Mouse (Mus musculus) MEL-GATA-1-ER (cell line): ENCODE results near the gene Myo10.
A peak's percentile ranks its signal among the peaks of the same experiment; 100 is the strongest.

ENCODE experiments used
- DNase-seq: peaks from one replicate; pipeline ENCODE4 v3.0.0-alpha.2; 2012; ENCODE audit warnings: low read depth; ENCODE audit errors: extremely low read depth

Gene Myo10

DNA sequence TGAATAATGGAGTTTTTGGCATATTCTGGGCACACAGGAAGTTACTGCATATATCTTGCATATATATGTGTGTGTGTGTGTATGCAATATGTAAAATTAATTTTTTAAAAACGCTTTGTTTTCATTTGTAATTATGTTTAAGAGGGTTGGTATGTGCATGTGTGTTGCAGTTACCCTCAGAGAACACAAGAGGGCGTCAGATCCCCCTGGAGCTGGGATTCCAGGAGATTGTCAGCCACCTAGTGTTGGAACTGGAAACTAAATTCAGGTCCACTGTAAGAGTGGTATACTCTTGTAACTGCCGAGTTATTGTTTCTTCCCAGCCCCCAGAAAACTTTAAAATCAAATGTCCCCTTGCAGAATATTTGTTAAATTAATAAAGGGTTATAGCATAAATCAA, 174.0 kb downstream of the Myo10 start:
- DNase-seq: peak; percentile 4

DNA sequence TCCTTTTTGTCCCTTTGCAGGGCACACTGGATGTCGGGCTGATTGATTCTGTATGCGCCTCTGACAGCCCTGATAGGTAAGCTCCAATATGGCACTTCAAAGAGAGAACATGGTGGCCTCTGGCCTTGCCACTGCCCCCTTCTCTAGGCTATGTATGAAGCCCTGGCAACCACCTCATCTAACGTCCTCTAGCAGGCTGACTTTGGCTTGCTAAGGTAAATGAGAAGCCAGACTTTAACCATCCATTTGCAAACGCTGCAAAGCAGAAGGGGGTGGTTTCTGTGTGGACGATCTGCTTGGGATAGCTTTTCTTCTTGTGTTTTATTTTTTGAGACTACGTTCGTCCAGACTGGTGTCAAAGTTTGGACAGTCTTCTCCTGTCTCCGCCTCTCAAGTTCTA, 174.9 kb downstream of the Myo10 start:
- no peak for DNase-seq

DNA sequence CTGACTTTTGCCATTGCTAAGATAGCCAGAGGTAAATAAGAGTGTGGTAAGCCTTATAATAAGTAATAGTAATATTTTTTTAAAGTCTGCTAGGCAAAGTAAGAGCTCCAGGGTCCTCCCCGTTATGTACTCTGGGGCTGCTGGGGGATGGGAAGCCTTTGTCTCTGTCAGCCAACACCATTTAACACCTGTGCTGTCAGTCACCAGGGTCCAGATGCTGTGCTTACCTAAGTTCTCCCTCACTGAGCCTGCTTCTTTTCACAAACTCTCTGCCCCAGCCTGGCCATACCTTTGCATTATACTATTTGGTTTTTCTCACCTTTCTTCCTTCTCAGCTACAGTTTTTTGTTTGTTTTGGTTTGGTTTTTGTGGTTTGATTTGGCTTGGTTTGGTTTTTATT, 175.6 kb downstream of the Myo10 start:
- no peak for DNase-seq

DNA sequence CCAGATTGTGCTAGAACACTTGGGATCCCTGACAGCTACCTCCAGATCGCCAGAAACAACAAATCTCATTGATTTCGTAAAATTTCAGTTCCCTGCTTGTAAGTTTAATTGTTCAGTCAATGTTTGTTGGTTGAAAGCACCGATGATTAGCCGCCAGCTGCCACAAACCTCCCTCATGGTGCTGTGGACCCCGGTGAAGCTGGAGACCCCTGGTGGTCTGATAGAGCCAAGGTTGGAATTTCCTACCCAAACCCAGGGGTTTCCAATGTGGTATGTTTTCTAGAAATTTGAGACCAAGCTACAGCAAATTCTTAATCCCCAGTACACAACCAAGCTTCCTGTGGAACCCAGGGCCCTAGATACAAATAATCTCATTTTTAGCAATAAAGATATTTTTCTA, 179.4 kb downstream of the Myo10 start:
- DNase-seq: no peak

DNA sequence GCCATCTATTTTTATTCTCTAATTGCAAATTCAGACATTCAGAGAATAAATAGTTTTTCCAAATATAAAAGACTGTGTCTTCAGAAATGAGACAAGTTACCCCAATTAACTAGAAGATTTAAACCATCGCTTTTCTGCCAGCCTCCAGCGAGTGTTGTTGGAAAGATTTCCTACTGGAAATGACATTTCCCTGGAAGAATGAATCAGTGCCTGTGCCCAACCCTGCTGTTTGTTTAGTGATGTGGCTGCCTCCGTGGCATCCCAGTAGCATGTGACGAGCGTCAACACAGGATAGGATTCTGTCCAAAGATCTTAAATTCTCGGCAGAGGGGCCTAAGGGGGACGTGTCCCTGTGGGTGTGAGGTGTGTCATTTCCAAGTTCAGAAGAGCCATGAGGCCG, 179.9 kb downstream of the Myo10 start:
- DNase-seq: no peak

DNA sequence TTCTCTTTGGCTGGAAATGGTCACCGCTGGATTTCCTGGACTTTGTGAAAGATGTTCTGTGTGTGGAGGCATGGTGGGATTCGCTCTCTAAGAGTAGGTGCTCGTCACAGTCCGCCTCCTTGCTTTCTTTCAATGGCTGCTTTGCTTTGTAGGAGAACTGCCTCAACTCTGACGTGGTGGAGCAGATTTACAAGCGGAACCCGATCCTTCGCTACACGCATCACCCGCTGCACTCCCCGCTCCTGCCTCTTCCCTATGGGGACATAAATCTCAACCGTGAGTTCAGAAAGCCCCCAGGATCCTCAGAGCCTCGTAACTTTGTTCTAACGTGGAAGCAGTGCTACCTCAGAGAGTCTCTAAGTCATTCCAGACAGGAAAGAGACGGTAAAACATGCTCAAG, 180.8 kb downstream of the Myo10 start:
- DNase-seq: no peak

DNA sequence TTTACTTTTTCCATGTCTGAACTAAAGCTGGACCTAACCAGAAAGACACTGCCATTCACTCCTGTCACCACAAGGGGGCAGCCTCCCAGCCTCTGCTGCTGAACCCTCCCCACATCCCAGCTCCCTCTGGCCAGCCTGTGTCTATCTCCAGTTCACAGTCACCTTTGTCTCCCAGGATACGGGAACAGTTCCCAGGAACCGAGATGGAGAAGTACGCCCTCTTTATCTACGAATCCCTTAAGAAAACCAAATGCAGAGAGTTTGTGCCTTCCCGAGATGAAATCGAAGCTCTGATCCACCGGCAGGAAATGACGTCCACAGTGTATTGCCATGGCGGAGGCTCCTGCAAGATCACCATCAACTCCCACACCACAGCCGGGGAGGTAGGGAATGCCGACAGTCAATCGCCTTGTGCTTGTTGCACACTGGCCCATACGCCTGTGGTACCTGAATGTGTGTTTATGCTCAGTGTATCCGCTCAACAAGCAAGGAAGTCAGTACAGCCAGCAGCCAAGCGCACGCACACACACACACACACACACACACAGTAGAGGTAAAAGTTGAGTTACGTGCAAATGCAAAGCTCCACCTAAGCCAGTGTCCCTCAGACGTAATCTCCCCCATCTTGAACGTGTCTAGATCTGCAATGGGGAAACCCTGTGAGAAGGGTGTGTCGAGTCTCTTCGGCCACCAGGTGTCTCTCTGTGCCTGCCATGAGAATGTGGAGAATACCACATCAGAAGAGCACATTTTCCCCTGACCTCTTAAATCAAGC, 183.2 kb downstream of the Myo10 start:
- no peak for DNase-seq

DNA sequence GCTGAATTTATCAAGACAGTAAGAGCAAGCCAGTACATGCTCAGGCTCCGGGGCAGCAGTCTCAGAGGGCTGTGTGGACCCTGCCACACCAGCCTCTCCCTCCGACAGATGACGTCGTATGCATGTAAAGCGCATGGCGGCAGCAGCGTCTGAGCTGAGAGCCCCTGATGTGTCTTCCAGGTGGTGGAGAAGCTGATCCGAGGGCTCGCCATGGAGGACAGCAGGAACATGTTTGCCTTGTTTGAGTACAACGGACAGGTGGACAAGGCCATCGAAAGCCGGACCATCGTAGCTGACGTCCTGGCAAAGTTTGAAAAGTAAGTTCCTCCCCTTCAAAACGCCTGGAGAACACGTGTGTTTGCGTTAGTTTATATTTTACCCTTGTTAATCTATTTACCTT, 184.0 kb downstream of the Myo10 start:
- no peak for DNase-seq

DNA sequence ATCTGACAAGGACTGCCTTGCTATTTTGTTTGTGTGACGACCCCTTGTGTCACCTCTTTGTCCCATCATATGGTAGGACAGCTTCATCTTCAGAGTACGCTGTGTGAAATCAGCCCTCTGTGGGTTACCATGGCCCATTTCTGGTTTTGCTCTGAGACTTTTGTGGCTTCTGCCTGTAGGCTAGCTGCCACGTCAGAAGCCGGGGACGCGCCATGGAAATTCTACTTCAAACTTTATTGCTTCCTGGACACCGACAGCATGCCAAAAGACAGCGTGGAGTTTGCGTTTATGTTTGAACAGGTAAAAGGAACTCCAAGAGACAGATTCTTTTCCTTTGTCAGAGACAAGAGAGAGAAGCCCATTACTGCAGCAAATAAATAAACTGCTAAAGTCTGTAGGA, 184.6 kb downstream of the Myo10 start:
- DNase-seq: no peak

DNA sequence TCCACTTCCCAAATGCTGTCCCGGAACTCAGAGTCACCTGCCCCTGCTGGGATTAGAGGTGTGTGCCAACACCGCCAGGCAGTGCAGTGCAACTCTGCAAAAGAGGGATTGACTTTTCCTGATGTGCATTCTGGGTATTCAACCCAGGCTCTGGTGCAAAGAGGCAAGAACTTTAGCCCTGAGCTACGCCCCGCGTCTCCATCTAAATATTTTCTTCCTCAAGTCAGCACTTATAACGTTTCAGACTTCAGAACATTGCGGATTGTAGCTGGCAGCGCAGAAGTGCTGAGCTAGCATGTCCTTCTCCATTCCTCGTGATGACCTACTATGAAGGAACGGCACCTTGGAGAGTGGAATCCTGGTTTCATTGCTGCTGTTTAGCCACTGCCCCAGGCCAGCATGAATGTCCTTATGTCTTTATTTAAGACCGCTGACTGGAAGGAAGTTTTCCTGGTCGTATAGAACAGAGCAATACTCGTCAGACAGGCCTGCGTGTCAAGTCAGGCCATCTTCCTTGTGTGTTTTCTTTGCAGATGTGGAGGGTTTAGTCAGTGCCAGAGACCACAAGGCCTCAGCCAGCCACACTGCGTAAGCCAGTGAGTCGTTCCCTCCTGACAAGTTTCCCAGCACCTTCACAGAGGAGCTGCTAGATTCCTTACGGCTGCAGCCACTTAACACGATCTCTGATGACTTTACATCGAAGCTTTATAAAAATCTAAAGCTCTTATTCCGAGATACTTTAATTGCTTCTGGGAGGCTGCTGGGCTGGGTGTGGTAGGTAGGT, 186.5 kb downstream of the Myo10 start:
- DNase-seq: no peak

DNA sequence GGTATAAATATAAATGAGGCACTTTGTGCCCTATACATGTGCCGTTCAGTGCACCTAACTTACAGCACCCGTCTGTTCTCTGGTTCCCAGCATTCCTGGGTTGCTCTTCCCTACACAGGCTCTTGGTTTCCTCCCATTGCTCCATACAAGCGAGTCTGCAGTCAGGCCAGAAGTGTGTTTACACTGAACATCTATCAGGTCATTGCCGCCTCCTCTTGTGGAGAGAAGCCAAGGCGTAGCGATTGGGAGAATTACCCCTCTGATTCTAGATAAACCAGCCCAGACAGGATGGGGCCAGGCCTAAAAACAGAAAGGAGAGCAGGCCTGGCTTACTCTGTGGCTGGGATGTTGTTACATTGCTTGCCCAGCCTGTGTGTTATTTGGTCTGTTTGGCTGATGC, 187.3 kb downstream of the Myo10 start:
- DNase-seq: no peak

DNA sequence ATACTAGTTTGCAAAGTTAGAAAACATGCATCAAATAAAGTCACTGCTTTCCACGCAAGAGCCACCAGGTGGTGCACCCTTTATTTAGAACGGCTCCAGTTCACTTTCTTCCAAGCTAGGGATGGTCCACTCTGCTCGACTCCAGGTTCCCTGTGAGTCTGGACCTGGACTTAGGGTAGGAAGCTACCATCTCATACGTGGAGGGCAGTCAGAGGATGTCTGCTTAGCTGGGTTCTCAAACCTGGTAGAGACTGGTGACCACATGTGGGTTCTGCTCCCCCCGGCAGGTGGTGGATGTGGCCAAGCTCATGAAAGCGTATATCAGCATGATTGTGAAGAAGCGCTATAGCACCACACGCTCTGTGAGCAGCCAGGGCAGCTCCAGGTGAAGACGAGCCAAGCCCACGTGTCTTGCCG, 189.5 kb downstream of the Myo10 start:
- DNase-seq: no peak

DNA sequence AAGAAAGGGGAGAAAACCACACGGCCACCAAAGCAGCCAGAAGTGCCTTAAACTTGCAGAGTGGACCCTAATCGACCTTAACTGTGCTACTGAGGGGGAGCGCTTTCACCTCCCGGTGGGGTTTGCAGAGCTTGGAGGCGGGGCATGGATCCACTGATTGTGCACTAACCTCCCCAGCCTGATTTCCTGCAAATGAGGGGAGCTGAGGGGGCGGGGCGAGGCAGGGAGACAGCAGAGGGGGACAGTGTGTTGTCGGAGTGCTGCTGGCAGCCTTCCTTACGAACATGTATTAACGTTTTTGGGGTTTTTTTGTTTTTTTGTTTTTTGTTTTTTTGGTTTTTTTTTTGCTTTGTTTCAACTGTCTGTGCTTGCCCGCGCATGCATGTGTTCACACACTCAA, 190.2 kb downstream of the Myo10 start:
- DNase-seq: no peak

DNA sequence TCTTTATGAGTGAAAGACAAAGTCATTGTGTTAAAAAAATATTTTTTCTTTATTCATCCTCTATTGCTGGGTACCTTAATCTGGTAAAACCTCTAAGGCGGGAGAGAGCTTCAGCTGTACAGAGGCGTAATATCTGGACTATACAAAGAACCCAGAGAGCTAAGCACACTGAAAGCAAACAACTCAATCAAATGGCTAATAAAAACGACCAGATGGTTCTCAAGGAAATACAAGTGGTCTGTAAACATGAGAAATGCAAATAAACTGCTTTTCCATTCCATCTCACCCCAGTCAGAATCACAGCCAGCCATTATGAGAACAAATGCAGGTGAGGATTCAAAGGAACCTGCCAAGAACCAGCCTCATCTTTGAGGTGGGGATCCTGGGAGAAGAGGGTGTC, 192.2 kb downstream of the Myo10 start:
- DNase-seq: no peak

DNA sequence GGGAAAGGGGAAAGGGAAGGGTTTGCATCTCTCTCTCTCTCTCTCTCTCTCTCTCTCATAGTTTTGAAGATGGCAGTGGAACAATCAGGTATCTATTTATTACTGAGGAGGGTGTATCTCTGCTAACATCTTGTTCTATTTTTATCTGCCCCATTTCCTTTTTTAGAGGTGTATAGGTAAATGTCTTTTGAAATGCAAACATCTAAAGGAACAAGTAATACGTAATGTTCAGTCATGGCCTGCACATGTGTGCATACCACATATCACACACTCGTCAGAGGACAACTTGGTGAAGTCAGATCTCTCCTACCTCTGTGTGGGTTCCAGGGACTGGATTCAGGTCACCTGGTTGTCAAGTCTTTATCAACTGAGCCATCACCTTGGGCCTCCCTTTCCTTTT, 194.9 kb downstream of the Myo10 start:
- no peak for DNase-seq

DNA sequence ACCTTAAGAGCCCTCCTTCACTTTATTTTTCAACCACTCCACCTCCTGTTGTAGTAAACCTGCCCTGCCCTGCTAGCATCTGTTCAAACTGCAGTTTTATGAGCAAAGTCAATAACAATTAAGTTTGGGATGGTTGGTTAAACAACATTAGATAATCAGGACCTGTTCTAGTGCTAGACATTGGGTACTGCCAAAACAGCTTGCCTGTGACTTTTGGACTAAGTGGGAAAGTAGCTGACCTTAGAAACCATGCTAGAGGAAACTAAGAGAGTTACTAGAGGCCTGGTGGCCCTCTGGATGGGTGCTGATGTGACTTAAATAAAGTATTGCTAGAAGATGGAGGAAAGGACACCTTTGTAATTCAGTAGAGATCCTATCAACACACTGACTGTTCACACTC, 199.7 kb downstream of the Myo10 start:
- no peak for DNase-seq

DNA sequence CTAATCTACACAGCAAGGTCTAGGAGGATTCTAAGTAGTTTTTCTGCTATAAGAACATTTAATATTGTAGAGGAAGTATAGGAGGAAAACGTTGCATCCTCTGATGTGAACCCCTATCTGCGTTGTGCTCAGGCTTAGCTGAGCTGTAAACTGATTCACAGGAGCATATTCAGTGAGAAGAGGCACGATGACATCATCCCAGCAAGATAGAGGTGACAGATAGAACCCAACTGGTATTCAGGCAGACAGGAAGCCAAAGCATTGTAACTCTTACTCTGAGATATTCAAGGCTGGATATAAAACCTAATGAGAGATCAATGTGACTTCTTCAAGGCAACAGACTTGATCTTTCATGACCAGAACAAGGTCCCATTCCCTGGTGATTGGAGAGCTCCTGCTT, 200.3 kb downstream of the Myo10 start:
- DNase-seq: no peak

DNA sequence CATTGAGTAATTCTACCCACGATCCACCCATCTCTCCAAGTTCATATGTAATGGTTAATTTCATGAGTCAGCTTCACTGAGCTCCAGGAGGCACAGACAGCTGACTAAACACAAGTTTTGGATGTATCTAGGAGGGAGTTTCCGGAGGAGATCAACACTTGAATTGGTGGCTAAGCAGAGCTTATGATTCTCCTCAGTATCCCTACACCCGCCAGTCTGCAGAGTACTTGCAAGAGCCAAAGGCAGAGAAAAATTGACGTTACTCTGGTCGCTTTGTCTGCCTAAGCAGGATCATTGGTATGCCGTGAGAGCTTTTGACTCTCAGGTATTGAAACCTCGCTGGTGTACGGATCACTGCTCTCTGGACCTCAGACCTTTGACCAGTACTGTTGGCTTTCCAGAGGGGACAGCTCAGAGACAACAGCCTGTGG, 204.2 kb downstream of the Myo10 start:
- DNase-seq: no peak

DNA sequence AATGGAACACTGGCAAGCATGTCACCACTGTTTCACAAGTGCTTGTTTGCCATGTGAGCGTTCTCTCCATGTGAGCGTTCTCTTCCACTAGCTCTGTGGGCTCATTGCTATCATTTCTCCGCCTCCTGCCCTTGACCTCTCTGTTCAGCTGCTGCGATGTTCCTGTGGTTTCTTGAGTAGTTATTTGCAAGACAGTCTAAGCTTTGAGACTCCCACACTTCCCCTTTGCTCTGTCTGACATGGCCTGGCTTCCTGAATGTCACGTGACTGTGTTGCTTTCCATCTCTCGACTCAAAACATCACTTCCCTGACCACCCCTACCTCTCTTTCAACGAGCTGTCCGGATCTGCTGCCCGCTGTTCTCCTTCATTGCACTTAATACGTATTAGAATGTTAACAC, 206.1 kb downstream of the Myo10 start:
- DNase-seq: no peak

DNA sequence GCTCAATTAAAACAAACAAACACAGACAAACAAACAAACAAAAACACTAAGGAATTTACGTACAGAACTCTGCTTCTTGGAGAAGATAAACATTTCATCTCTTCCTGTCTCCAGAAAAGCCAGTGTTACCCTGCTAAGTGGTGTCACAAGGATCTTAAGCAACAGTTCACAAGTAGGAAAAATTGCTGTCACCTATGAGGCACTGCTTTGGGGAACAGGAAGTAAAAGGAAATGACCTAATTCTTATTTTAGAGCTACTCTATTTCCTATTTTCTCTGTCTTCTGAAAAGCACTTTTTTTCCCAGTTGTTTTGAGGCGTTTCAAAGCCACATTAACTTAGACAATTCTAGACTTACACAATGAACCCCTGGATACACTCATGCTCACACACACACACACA, 208.1 kb downstream of the Myo10 start:
- no peak for DNase-seq

DNA sequence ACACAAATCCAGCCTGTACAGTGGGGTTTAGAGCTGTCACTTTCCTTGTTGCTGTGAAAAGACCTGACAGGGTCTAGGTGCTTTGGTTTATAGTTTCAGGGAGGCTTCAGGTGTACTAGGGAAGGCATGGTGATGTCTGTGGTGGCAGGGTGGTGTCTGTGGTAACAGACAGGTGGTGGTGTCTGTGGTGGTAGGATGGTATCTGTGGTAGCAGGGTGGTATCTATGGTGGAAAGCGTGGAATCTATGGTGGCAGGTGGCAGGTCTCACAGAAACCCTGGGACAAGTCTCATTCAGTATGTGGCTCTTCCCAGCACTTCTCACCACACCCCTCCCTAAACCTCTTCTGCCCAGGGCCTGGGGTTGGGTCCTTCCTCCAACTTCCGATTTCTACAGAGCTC, 212.0 kb downstream of the Myo10 start:
- DNase-seq: no peak

DNA sequence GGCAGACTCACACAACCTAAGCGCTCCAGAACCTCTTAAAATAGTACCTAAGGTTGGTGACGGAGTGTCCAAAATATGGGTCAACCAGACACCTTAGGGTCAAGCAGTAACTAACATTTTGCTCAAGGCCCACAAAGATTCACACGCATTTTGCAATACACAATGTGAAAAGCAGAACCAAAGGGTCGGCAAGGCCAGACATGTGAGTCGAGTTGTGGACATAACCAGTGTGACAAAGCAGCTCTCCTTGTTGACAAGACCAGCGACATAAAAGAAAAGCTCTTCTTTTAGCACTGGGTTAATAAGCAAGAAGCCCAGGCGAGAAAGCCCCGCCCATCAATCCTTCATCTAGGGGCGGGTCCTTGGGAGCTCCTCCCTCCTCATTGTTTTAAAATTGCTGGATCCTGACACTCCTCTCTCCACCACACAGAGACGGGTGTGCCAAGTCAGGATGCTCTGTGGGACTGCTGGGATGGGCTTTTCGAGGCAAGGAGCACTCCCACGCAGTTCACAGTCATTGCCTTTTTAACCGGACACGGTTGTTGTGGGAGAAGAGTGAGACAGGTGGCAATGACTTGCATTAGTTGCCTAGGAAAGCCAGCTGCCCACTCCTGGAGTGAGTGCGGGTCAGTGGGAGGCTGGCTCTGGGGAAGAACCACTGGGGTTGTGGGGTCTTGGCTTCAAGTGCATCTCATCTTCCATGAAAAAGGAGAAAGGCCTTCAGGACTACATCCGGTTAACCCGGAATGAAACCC, 212.8 kb downstream of the Myo10 start:
- DNase-seq: no peak
